Mouse (Mus musculus): Measurements from ENCODE around the gene Eif3l.

GRCm38 (mm10) chr15:79073752-79074151 lies 1.2 kb upstream of the Eif3l start:
- TF ChIP-seq CTCF (IDR thresholded peaks at IDR 0.05; ENCODE audit: low read depth): no peak
- no peak for TF ChIP-seq EP300 (IDR thresholded peaks at IDR 0.05; ENCODE audit: low read depth)

All from liver, embryonic 14.5 days (tissue).